Mouse (Mus musculus): ENCODE measurements around the gene Atp2c2. TPM values are rescaled to one million over a fixed set of nuclear protein-coding genes. Genes with fewer than 3 reads are reported as not detected.

Atp2c2 gene
- total RNA-seq, 2 experiments from 2014 or later: 1.8 to 2.0 TPM

DNA sequence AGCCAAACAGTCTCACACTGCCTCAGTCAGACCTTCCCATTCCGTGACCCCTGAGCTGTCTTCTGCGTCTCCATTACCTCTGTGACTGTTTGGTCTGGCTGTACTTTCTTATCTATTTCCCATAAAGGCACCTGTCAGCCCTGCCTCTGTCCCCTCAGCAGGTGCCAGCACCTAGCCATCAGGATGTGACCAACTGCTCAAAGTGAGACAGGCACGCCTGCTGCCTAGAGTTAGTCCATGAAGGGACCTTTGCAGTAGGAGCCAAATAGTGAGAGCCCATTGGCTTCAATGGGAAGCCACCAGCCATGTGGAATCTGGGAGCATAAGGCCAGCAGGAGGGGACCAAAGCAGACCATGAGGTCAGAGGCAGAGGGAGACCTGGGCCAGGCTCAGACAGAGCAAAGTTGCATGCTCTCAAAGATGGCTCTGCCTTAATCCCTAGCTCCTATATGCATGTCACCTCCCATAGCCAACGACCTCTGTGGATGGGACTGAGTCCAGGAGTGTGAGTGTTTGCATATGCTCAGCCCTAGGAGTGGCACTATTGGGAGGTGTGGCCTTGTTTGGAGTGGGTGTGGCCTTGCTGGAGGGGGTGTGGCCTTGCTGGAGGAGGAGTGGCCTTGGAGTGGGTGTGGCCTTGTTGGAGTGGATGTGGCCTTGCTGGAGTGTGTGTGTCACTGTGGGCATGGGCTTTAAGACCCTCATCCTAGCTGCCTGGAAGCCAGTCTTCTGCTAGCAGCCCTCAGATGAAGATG, 81.5 kb downstream of the Atp2c2 start:
- no peak for DNase-seq (ENCODE audit: low spot score in 2 of 2)

DNA sequence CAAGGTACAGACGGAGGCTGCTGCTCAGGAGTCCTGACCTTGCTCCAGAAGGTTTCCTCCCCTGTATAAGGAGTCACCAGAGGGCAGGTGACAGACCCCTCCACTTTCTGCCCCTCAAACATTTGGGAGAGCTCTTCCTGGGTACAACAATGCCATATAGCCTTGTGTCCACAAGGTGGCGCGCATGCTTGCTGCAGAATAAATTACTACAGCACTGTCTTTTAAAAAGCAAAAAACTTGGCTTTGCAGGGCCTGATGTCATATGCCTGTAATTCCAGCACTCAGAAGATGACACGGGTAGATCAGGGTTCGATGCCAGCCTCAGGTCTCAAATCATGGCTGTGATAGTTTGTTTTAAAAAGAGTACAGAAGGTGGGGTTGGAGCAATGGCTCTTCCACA, 82.9 kb downstream of the Atp2c2 start:
- peak; percentile 89 to 90 for DNase-seq (ENCODE audit: low spot score in 2 of 2)

DNA sequence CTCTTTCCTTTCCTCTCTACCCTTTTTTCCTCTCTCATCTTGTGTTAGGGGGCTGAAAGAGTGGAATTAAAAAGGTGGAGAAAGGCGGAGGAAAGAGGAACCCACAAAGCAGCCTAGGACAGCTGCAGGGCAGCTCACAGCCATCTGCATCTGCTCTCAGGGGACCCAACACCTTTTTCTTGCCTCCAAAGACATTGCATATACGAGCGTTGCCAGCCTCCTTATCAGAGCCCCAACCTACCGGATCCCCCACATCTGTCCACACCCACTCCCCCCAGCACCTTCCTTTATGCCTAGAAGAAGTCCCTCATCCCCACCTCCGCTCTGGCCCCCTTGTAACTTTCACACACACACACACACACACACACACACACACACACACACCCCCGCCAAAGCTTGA, 83.8 kb downstream of the Atp2c2 start:
- DNase-seq (ENCODE audit: low spot score in 2 of 2): no peak

DNA sequence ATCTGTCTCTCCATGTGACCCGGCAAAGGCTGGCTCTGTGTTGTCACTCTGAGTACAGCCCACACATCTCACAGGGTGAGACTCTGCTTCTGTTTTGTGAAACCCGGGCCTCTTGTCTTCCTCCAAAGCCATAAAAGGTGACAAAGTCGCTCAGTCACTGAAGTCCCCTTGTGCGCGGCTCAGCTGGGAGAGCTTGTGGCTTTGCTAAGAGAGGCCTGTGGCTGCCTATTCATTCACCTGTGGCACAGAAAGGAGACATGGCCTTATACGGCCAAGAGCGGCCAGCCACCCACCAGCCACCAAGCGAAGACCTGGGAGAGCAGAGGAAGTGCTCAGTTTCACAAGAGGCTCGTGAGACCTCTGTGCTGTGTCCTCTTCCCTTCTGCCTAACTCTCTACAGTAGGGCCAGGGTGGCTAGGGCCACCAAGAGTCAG, 84.3 kb downstream of the Atp2c2 start:
- no peak for DNase-seq (ENCODE audit: low spot score in 2 of 2)

DNA sequence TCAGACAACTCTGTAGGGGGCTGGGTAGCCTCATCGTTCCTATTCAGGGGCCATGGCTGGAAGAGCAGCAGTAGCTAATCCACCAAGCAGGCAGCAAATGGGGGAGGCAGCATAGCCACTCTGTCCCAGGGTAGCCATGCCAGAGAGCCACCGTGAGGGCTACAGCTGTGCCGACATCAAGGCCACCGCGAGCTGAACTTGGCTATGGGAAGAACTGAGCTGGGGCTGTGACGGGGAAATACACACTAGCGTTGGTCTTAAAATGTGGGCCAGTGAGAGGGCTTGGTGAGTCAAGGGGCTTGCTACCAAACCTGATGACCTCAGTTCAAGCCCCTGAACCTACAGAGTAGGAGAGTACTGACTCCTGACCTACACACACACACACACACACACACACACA, 84.9 kb downstream of the Atp2c2 start:
- no peak for DNase-seq (ENCODE audit: low spot score in 2 of 2)

DNA sequence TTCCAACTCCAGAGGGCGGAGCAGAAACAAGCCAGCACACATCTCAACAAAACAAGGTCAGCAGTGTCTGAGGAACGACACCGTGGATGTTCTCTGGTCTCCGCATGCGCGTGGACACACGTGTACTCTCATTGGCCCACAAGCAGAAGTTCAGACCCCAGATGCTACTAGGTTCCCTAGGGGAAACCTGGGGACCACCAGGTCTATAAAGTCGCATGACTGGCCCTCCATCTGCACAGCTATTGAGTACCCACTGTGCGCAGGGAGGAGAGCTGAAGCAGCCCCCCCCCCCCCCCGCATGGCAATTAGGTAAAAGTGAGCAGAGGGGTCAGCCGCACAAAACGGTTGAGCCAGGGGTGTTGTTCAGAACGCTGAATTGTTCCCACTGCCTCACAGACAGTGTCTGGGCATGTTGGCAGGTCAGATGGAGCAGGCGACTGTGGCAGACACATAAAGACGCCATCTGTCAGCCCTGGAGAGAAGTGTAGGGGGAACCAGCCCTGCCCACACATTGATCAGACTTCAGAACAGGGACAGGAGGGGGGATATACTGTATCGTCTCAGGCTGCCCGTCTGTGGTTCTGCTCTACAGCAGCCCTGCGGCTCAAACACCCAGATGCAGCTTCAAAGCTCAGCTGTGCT, 86.1 kb downstream of the Atp2c2 start:
- DNase-seq (ENCODE audit: low spot score in 2 of 2): peak in 1 of 2 experiments; percentile 59

DNA sequence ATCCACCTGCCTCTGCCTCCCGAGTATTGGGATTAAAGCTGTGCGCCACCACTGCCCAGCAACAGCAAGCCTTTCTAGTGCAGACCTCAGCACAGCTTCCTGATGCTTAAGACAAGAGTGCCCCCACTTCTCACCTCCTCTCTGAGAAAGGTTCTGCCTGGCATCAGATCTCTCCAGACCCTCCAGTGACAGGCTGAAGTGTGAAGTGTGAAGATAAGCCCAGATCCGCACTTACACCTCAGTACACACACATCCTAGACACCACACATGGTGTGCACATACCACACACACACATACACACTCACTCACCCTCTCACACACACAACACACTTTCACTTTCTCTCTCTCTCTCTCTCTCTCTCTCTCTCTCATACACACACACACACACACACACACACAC, 87.1 kb downstream of the Atp2c2 start:
- no peak for DNase-seq (ENCODE audit: low spot score in 2 of 2)

DNA sequence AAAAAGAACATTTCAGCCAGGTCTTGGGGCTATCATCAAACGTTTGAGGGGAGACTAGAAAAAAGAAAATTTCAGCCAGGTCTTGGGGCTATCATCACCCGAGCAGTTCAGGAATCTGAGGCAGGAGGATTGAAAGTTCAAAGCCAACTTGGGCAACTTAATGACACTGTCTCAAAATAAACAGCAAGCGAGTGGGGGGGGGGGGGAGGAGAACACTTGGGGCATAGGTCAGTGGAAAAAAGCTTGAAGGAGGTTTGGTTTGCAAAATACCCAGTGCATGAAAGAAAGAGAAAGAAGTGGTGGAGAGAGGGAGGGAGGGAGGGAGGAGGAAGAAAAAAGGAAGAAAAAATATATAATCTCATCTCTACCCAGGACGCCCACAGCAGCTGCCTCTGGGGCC, 87.5 kb downstream of the Atp2c2 start:
- DNase-seq (ENCODE audit: low spot score in 2 of 2): no peak

DNA sequence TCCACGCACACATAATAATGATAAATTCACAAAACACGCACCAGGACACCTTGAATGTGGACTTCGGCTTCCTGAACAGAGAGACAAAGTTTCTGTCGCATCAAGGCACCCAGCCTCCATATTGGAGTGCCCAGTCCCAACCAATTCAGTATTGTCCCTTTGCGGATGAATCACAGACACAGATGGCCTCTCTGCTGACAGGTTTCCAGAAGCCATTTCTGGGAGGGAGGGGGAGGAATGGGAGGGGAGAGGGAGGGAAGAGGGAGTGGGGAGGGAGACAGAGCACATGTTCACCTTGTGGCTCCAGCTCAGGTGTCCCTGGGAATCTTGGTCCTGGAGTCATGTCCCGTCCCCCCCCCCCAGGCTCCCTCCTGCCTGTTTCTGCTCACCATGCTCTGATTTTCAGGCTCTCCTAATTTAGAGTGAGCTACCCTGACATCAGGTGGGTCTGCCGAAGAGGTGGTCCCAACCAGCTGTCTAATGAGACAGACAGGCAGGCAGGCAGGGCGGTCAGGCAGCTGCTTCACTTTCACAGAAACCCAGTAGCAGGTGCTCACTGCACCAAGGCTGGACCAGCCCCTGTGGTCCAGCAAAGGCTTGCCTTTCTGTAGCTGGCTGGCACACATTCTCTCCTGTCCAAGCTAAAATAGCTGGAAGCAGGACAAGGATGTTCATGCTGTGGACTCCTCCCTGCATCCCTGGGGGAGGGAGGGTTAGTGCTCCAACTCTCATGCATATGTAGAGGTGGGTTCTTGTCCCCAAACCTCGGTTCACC, 89.0 kb downstream of the Atp2c2 start:
- DNase-seq (ENCODE audit: low spot score in 2 of 2): no peak

DNA sequence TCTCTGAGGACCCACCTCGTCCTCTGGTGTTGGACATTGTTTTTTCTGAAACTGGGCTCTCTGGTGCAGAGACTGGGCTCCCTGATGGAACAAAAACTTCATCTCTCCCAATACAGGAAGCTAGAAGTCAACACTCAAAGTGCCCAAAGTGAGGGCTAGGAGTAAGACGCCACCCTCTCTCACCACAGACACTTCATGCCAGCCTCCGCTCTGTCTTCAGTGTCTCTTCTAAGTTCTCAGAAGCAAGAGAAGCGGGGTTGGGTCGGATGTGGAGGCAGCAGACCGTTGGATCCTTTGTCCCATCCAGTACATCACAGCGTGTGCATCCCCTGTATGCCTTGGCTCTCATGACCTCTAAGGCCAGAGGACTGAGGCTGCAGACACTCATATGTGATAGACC, 89.8 kb downstream of the Atp2c2 start:
- DNase-seq (ENCODE audit: low spot score in 2 of 2): no peak

DNA sequence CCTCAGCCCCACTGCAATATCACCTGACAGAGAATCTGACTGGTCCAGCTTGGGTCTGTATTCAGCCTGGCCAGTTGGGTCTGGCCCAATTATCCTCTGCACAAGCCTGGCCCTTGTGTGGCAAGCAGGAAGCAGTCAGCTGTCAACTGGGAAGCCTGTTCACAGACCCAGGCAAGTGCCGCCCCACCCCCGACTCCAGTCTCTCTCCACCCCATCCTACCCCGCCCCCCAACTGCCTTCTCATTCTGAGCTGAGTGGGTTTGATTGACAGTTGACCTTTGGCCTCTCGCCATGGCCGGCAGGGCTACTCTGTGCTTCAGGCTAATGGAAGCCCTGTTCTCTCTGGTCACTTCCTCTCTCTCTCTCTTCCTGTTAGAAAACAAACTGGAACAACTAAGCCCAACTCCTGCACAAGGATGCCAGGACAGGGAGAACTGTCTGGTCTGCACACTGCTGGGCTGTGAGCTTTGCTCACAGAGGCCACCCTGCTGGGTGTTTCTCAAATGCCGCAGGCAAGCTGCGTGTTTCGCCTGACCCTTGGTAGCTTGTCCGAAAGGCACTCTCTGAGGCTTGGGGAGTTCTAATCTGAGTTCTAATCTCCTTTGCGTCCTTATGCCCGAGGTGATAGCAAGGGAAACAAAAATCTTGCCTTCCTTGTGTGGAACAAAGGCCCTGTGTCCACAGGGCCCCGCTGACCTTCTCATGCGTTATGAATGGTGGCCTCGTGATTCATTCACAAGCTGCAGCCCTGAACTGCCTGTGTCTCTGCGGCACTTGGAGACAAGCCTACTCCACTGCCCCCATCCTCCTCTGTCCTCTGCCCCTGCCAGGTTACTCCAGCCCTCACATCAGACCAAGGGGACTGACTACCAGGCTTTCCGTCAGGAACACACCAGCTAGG, 92.2 kb downstream of the Atp2c2 start:
- DNase-seq (ENCODE audit: low spot score in 2 of 2): peak in 1 of 2 experiments; percentile 67

DNA sequence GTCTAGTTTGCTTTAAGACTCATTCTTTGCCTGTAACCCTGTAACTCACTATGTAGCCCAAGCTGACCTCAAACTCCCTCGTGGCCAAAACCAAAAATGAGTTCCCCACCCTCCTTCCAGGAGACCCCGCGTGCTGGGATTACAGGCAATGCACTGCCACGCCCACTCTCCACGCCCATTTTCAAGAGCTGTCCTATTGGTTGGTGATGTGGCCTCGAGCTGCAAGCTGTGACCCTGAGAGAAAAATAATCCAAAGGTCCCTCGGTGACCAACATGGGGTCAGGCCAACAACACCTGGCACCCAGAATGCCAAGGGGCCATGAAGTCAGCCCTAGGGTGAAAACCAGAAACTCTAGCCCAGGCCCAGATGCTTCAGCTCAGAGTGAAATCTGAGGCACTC, 94.9 kb downstream of the Atp2c2 start:
- DNase-seq (ENCODE audit: low spot score in 2 of 2): no peak

DNA sequence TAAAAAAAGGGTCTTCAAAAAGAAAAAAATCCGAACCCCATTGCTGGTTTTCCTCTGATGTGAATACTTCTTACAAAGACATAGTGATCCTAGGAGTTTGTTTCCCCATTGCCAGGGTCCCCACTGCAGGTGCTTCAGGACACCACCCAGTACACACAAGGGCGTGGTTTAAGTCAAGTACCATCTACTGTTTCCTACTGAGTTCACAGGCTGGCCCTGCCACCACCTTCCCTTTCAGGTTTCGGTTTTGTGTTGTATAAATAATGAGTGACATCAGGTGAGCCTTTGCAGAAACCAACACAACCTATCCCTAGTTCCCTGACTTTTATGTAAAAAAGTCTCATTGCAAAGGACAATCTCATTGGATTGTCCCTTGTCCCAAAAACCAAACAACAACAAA, 95.8 kb downstream of the Atp2c2 start:
- no peak for DNase-seq (ENCODE audit: low spot score in 2 of 2)

DNA sequence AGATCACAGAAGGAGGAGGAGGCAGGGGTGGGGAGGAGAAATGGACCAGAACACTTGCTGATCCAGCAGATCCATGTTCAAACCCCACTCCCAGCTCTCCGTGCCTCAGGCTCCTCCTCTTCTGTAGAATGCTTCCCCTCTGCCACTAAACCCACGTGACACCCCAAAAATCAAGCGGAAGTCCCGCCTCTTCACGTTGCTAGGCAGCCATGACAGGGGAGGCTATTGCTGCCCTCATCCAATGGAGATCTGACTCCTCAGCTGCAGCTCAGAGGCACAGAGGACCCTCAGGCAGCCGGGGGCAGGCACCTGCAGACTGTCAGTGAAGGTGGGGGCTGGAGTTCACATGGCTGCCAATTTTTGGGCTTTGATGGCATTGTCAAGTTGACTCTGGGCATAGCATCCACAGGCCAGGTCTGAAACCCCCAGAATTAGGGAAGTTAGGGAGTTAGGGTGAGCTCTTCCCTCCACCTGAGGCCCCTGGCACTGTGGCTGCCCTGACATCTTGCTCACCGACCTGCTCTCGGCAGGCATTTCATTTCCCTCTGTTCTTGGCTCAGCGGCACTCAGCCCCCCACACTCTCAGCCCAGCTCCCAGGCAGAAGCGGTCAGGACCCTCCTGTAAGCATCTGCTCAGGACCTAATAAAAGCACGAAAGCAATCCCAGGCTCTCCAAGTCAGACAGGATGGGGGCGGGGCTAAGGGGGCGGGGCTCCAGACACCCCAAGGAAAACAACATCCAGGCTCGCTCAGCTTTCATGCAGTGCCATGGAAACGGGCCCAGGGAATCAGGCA, 98.6 kb downstream of the Atp2c2 start:
- peak; percentile 75 for DNase-seq (ENCODE audit: low spot score in 2 of 2)

DNA sequence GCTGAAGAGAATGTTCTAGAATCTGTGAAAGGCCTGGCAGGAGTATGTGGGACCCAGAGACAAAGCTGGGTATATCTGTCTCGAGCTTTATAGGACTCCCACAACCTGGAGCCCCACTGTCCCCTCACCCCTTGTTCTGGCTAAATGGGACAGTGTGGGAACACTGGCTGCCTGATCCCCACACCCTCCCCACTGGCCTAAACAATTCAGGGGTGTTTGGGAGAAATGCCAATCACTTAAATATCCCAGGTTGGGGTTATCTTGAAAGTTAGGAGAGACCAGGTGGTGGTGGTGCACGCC, 99.1 kb downstream of the Atp2c2 start:
- DNase-seq (ENCODE audit: low spot score in 2 of 2): no peak

DNA sequence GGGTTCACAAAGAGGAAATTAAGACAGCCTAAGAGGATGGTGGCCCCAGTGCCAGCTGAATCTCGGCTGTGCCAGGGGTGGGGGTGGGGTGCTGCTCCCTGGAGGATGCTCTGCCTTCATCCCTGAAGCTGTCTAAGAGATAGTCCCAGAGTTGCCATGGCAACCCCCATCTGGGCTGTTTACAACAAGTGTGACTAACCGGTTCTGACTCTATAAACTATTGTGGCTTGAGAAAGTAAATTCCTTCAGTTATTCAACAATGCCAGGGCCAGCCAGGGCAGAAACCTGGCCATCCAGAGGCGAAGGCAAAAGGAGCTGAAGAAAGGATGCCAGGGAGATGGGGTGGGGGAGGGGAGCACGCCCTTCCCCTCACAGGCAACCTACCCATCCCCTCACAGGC, 101.4 kb downstream of the Atp2c2 start:
- no peak for DNase-seq (ENCODE audit: low spot score in 2 of 2)

DNA sequence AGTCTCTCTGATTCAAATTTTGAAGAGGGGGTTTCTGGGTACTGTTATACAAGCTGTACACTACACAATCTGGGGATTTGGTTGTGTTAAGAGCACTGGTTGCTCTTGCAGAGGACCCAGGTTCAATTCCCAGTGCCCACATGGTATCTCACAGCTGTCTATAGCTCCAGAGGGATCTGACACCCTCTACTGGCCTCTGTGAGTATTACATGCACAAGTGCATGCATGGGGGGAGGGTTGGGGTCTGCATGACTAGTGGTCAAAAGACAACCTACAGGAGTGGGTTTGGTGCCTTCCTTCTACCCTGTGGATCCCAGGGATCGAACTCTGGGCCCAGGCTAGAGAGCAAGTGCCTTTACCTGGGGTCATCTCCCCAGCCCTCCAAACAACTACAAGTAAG, 102.8 kb downstream of the Atp2c2 start:
- no peak for DNase-seq (ENCODE audit: low spot score in 2 of 2)

DNA sequence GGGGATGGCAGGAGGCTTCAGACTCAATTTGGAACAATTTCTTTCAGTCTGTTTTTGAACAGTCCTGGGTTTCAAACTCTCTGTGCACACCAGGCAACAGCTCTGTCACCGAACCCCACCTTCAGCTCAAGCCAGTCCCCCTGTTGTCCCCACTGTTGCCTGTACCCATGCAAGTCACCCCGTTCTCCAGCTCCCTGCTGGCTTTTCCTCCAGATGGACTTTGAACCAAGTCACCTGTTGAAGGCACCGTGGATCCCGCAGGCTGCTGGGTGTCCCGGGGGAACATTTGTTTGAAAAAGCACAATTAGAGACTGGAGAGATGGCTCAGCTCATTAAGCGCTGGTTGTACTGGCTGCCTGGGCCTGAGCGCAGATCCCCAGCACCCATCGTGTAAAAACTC, 105.5 kb downstream of the Atp2c2 start:
- no peak for DNase-seq (ENCODE audit: low spot score in 2 of 2)

DNA sequence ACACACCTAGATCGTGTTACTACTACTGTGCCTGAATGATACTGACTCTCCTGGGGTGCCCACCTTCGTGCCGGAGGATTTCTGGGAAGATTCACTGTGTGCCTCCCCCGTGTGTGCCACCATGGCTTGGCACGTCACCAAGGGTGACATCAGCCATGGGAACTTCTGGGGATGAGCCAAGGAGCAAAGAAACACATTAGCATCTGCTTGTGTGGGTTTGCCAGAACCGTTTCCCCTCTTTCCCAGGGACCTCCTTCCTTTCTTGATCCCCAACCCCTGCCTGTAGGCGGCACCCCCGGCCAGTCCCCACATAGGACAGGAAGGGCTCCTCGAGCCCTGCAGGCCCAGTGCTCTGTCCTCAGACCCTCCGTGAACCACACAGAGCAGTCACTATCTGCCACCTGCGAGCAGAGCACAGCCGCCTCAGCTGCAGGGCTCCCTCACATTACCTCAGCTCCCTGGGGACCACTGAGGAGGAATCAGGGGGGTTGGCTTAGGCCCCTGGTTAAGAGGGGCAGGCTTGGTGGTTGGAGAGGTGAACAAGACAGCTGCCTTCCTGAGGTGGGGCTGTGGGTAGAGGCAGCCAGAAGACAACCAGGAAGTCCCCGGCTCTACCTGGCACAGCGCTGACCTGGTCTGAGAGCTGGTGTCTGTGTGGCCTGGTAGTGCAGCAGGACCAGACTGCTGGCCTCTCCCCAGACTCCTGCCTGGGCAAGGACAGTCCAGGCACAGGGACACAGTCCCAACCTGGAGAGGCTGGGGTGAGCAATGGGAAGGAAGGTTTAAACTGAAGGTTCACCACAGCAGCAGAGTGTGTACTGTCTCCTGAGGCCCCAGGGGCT, 106.8 kb downstream of the Atp2c2 start:
- DNase-seq (ENCODE audit: low spot score in 2 of 2): peak; percentile 79 to 80
